ENCODE assay signal across 18 mouse cellular contexts in the genomic region with DNA sequence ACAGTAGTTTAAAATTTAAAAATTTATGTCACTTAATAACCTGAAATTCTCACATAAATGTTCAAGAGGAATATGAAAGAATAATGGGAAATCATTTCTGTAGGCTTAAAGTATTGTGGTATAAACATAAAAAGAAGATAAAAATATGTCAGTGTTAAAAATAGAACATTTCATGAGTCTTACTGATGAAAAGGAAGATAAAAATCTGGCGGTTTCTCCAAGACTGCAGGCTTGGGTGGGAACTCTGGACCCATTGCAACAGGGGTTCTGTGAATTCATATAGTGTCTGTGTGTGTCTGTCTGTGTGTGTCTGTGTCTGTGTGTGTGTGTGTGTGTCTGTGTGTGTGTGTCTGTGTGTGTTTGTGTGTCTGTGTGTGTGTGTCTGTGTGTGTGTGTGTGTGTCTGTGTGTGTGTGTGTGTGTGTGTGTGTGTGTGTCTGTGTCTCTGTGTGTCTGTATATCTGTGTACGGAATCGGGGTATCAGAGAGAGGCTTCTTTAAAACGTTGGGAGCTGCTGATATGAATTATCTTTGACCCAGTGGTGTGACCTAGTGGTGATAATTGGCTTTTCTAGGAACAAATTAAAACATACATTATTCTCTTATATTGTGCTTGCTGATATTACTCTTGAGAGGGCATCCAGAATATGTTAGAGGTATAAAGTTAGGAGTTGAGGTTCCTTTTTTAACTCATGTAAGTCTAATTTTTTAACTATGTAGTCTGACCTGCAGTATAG.
DNase-seq lines count a peak whose midpoint lies in the region; ATAC-seq and TF ChIP-seq lines count a peak whose summit lies in the region.
"Had no signal": no experiment of that assay in that cellular context is flagged by ENCODE, and none has a peak within 500 bp of the region (broad histone marks: within the 10 kb centered on the region; RNA-seq: fewer than 3 reads in every experiment).

No protein-coding gene starts in this region.

- H3K27me3 ChIP-seq in liver, embryonic 11.5 days (replicated peaks; ENCODE audit: control insufficient read depth, insufficient read depth, low read length), result no peaks in the 10 kb centered on the region
- no peaks in the 10 kb centered on the region for H3K27me3 ChIP-seq in liver, postnatal 0 days (ENCODE audit: insufficient read depth, low read length)
- no peaks in the 10 kb centered on the region for H3K27me3 ChIP-seq in MEL (ENCODE audit: control insufficient read depth in 1 of 2, insufficient read depth in 2 of 2, low read length in 2 of 2)
- H3K27me3 ChIP-seq in liver, embryonic 13.5 days, result no peaks in the 10 kb centered on the region
- no peaks in the 10 kb centered on the region for H3K27me3 ChIP-seq in hindbrain, embryonic 11.5 days (ENCODE audit: control insufficient read depth, insufficient read depth, low read length)
- H3K27me3 ChIP-seq: forebrain, embryonic 13.5 days; heart, embryonic 12.5 days; hindbrain, embryonic 15.5 days had no signal

- H3K79me2 ChIP-seq in MEL (ENCODE audit: control insufficient read depth, insufficient read depth, low read length, poor library complexity), result no peaks in the 10 kb centered on the region

- no peak overlapping the region for H3K27ac ChIP-seq in liver, embryonic 11.5 days (ENCODE audit: low read depth, low read length)
- H3K27ac ChIP-seq in liver, postnatal 0 days (ENCODE audit: low read depth), result no peak overlapping the region
- peak overlapping the region; percentile 52 for H3K27ac ChIP-seq in MEL (ENCODE audit: control insufficient read depth, low read depth, low read length)
- peak overlapping the region; percentile 50; the same call in 1 of the 2 replicates for H3K27ac ChIP-seq in liver, embryonic 13.5 days
- no peak overlapping the region for H3K27ac ChIP-seq in hindbrain, embryonic 11.5 days (ENCODE audit: low read depth, low read length)
- H3K27ac ChIP-seq: embryonic facial prominence, embryonic 10.5 days; forebrain, embryonic 13.5 days; hindbrain, embryonic 10.5 days; hindbrain, embryonic 15.5 days had no signal

- peak; percentile 82 for ATAC-seq in liver, embryonic 11.5 days (replicated peaks; ENCODE audit: low FRiP score)
- no peak for ATAC-seq in liver, postnatal 0 days
- ATAC-seq in liver, embryonic 13.5 days (ENCODE audit: low read depth), result peak; percentile 87
- ATAC-seq in megakaryocyte progenitor cell, adult 5-6 weeks (replicated peaks; ENCODE audit: poor library complexity), result 0 out of 2 replicates have a peak, but pooled peaks have one; percentile 43
- ATAC-seq in hindbrain, embryonic 11.5 days (ENCODE audit: low FRiP score), result no peak
- ATAC-seq: forebrain, embryonic 13.5 days; forebrain, postnatal 0 days had no signal

- H3K9ac ChIP-seq in liver, embryonic 11.5 days (ENCODE audit: low read depth, low read length), result no peak overlapping the region
- H3K9ac ChIP-seq in liver, postnatal 0 days (replicated peaks), result no peak overlapping the region
- H3K9ac ChIP-seq in MEL (ENCODE audit: control insufficient read depth, low read depth, low read length, poor library complexity, severe bottlenecking), result no peak overlapping the region; the same call in 1 of the 2 replicates
- H3K9ac ChIP-seq in liver, embryonic 13.5 days, result no peak overlapping the region
- H3K9ac ChIP-seq in hindbrain, embryonic 11.5 days (ENCODE audit: low read depth, low read length), result no peak overlapping the region
- H3K9ac ChIP-seq: forebrain, embryonic 13.5 days; forebrain, postnatal 0 days; heart, embryonic 12.5 days; hindbrain, embryonic 15.5 days had no signal

- H3K36me3 ChIP-seq in liver, embryonic 11.5 days (ENCODE audit: control insufficient read depth, insufficient read depth, low read length), result no peaks in the 10 kb centered on the region
- no peaks in the 10 kb centered on the region for H3K36me3 ChIP-seq in liver, postnatal 0 days (replicated peaks; ENCODE audit: insufficient read depth, low read length)
- peaks cover 0 to 27% of the 10 kb centered on the region in 2 experiments; a peak in 2 of 4 replicates for H3K36me3 ChIP-seq in MEL (ENCODE audit: control insufficient read depth in 1 of 2, insufficient read depth in 2 of 2, low read length in 2 of 2)
- H3K36me3 ChIP-seq in liver, embryonic 13.5 days, result no peaks in the 10 kb centered on the region
- H3K36me3 ChIP-seq in hindbrain, embryonic 11.5 days (ENCODE audit: control insufficient read depth, insufficient read depth, low read length), result no peaks in the 10 kb centered on the region
- H3K36me3 ChIP-seq: embryonic facial prominence, embryonic 10.5 days; heart, embryonic 12.5 days; hindbrain, embryonic 10.5 days; hindbrain, embryonic 15.5 days had no signal

- TF ChIP-seq CTCF in liver, postnatal 0 days (IDR thresholded peaks at IDR 0.05; ENCODE audit: low read depth), result no peak
- TF ChIP-seq CTCF in MEL (IDR thresholded peaks at IDR 0.05 in 2 of 3, conservative IDR thresholded peaks at IDR 0.05 in 1 of 3; ENCODE audit: control insufficient read depth in 1 of 3, insufficient read depth in 1 of 3, low read depth in 2 of 3, low read length in 3 of 3, poor library complexity in 1 of 3, severe bottlenecking in 1 of 3), result no peak; a peak in 1 of 6 replicates

- TF ChIP-seq POLR2A in MEL (IDR thresholded peaks at IDR 0.05; ENCODE audit: control insufficient read depth in 1 of 2, insufficient read depth in 1 of 2, low read depth in 1 of 2, low read length in 2 of 2, poor library complexity in 1 of 2), result no peak

- DNase-seq in liver, embryonic 11.5 days (ENCODE audit: low spot score), result no peak
- DNase-seq in liver, postnatal 0 days, result no peak
- peak; percentile 42 for DNase-seq in MEL (ENCODE audit: low read depth, low spot score)
- no peak for DNase-seq in liver, embryonic 13.5 days
- no peak for DNase-seq in kidney, adult 18-20 months
- DNase-seq in gastrocnemius, postnatal 4 days (ENCODE audit: low spot score in 2 of 2), result no peak
- DNase-seq in hindbrain, embryonic 11.5 days (ENCODE audit: low spot score), result no peak
- DNase-seq: adrenal gland, postnatal 14 days; cerebellum, adult 2 months; cerebellum, postnatal 10 days; forebrain, postnatal 0 days; gastrocnemius, postnatal 14 days had no signal

- H3K4me3 ChIP-seq in liver, embryonic 11.5 days (ENCODE audit: low read depth, low read length), result no peak overlapping the region
- no peak overlapping the region for H3K4me3 ChIP-seq in liver, postnatal 0 days (ENCODE audit: low read depth, low read length)
- H3K4me3 ChIP-seq in MEL (ENCODE audit: control insufficient read depth in 1 of 2, insufficient read depth in 1 of 2, low read depth in 2 of 2, low read length in 2 of 2), result no peak overlapping the region
- H3K4me3 ChIP-seq in liver, embryonic 13.5 days (replicated peaks), result no peak overlapping the region
- H3K4me3 ChIP-seq in hindbrain, embryonic 11.5 days (ENCODE audit: low read depth, low read length), result no peak overlapping the region
- H3K4me3 ChIP-seq: embryonic facial prominence, embryonic 10.5 days; forebrain, embryonic 13.5 days; heart, embryonic 12.5 days; hindbrain, embryonic 10.5 days; hindbrain, embryonic 15.5 days had no signal

- no peak overlapping the region for H3K4me2 ChIP-seq in liver, embryonic 11.5 days
- H3K4me2 ChIP-seq in liver, postnatal 0 days (ENCODE audit: low read depth, low read length), result no peak overlapping the region
- peak overlapping the region; percentile 2; the same call in 1 of the 2 replicates for H3K4me2 ChIP-seq in liver, embryonic 13.5 days
- no peak overlapping the region for H3K4me2 ChIP-seq in hindbrain, embryonic 11.5 days (replicated peaks; ENCODE audit: low read depth, low read length)
- H3K4me2 ChIP-seq: forebrain, embryonic 13.5 days; heart, embryonic 12.5 days; hindbrain, embryonic 15.5 days had no signal

- TF ChIP-seq RAD21 in MEL (IDR thresholded peaks at IDR 0.05; ENCODE audit: low read depth, low read length), result no peak; the same call in 1 of the 2 replicates

- 36% methylated on average over 4 of the region's 4 CpGs for WGBS in liver, embryonic 11.5 days
- WGBS in liver, postnatal 0 days (ENCODE audit: insufficient replicate concordance), result 42% methylated on average over 4 of the region's 4 CpGs
- WGBS in liver, embryonic 13.5 days (ENCODE audit: insufficient replicate concordance), result 16% methylated on average over 4 of the region's 4 CpGs
- 76% methylated on average over 4 of the region's 4 CpGs for WGBS in hindbrain, embryonic 11.5 days

- no peak for TF ChIP-seq EP300 in liver, postnatal 0 days (IDR thresholded peaks at IDR 0.05; ENCODE audit: low read depth)
- TF ChIP-seq EP300 in MEL (IDR thresholded peaks at IDR 0.05; ENCODE audit: low read depth in 1 of 2, low read length in 2 of 2), result peak; percentile 45 to 74; a peak in 3 of 4 replicates

- H3K9me3 ChIP-seq in liver, embryonic 11.5 days (ENCODE audit: control insufficient read depth, low read length), result no peaks in the 10 kb centered on the region
- no peaks in the 10 kb centered on the region for H3K9me3 ChIP-seq in liver, postnatal 0 days (ENCODE audit: low read length)
- no peaks in the 10 kb centered on the region for H3K9me3 ChIP-seq in MEL (replicated peaks; ENCODE audit: insufficient read depth, low read length)
- no peaks in the 10 kb centered on the region for H3K9me3 ChIP-seq in liver, embryonic 13.5 days (replicated peaks)
- H3K9me3 ChIP-seq in hindbrain, embryonic 11.5 days (ENCODE audit: control insufficient read depth, low read length), result no peaks in the 10 kb centered on the region
- H3K9me3 ChIP-seq: embryonic facial prominence, embryonic 10.5 days; forebrain, embryonic 13.5 days; heart, embryonic 12.5 days; hindbrain, embryonic 10.5 days; hindbrain, embryonic 15.5 days had no signal

- peaks cover 10% of the 10 kb centered on the region for H3K4me1 ChIP-seq in liver, embryonic 11.5 days (replicated peaks; ENCODE audit: control insufficient read depth, insufficient read depth, low read length)
- H3K4me1 ChIP-seq in liver, postnatal 0 days (ENCODE audit: insufficient read depth), result no peaks in the 10 kb centered on the region
- peaks cover 16 to 21% of the 10 kb centered on the region in 2 experiments for H3K4me1 ChIP-seq in MEL (ENCODE audit: control insufficient read depth in 1 of 2, insufficient read depth in 2 of 2, low read length in 2 of 2)
- peaks cover 24% of the 10 kb centered on the region for H3K4me1 ChIP-seq in liver, embryonic 13.5 days (replicated peaks)
- no peaks in the 10 kb centered on the region for H3K4me1 ChIP-seq in hindbrain, embryonic 11.5 days (replicated peaks; ENCODE audit: control insufficient read depth, insufficient read depth, low read length)
- H3K4me1 ChIP-seq: embryonic facial prominence, embryonic 10.5 days; forebrain, embryonic 13.5 days; hindbrain, embryonic 10.5 days; hindbrain, embryonic 15.5 days had no signal

TF ChIP-seq in MEL, 35 proteins besides CTCF, POLR2A, EP300 and RAD21 (continues in another document):
- 0 out of 2 replicates have a peak, but pooled peaks have one; percentile 25 for TF ChIP-seq RCOR1 (IDR thresholded peaks at IDR 0.05; ENCODE audit: low read depth, low read length)
- peak; percentile 76; the same call in 1 of the 2 replicates for TF ChIP-seq MEF2A (IDR thresholded peaks at IDR 0.05; ENCODE audit: extremely low read depth, insufficient replicate concordance, low read depth, low read length, poor library complexity, severe bottlenecking)
- TF ChIP-seq MXI1 (IDR thresholded peaks at IDR 0.05; ENCODE audit: low read depth, low read length), result no peak
- TF ChIP-seq UBTF (IDR thresholded peaks at IDR 0.05; ENCODE audit: borderline replicate concordance, insufficient read depth, low read depth, low read length), result no peak
- no peak for TF ChIP-seq TBP (IDR thresholded peaks at IDR 0.05; ENCODE audit: low read depth, low read length)

Comparison
In these comparisons a context has a peak if more than half of its experiments do, and no peak if none do; other contexts are left out.
1. ATAC-seq: peak in liver, embryonic 11.5 days (single experiment), liver, embryonic 13.5 days (single experiment) and megakaryocyte progenitor cell, adult 5-6 weeks (single experiment); none in liver, postnatal 0 days (single experiment) and hindbrain, embryonic 11.5 days (single experiment).
2. H3K27ac ChIP-seq: peak in MEL (single experiment) and liver, embryonic 13.5 days (single experiment); none in liver, embryonic 11.5 days (single experiment), liver, postnatal 0 days (single experiment) and hindbrain, embryonic 11.5 days (single experiment).